Mouse (Mus musculus) MN1 (cell line): ENCODE measurements around the gene Clba1.

Experiments
- DNase-seq: peaks from one replicate; pipeline ENCODE4 v3.0.0-alpha.2; 2016; ENCODE audit warnings: low spot score

Clba1 gene

DNA sequence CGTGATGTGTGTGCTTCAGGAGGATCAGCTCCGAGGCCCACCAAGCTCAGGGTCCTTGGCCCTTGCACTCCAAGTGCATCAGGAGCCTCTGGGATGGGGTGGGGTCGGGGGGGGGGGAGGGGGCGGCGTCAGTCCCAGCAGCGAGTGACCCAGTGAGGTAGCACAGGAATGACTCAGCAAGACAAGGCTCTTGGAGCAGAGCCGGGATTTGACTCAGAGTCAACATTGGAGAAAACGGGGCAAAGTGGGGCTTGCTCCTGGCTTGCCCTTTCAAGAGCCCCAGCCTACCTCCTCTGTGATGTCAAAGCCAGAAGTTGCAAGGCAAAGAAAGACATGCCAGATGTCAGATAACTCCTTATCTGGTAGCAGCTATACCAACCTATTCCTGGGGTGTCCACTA is 42.4 kb downstream of the Clba1 start:
- DNase-seq, result no peak

DNA sequence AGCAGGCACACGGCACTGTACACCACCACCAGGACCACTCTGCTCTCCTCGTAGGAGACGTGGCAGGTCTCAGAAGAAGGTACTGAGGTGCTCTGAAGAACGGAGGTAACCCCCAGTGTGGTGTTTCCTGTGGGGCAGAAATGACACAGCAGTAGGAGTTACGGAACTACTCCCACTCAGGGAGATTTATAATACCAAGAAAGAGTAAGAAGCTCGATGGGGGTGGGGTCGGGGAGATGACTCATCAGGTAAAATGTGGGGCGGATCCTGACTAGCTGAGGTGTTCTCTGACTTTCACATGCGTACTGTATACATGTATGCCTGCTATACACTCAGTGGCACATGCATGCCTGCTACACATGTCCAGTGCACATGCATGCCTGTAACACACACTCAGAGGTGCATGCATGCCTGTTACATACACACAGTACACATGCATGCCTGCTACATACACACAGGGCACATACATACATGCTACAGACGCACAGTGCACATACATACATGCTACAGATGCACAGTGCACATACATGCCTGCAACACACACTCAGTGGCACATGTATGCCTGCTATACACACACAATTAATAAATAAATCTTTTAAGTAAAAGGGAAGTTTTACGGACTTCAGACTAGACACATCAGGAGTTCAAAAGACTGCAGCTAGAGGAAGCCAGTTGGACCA is 44.5 kb downstream of the Clba1 start:
- no peak for DNase-seq

DNA sequence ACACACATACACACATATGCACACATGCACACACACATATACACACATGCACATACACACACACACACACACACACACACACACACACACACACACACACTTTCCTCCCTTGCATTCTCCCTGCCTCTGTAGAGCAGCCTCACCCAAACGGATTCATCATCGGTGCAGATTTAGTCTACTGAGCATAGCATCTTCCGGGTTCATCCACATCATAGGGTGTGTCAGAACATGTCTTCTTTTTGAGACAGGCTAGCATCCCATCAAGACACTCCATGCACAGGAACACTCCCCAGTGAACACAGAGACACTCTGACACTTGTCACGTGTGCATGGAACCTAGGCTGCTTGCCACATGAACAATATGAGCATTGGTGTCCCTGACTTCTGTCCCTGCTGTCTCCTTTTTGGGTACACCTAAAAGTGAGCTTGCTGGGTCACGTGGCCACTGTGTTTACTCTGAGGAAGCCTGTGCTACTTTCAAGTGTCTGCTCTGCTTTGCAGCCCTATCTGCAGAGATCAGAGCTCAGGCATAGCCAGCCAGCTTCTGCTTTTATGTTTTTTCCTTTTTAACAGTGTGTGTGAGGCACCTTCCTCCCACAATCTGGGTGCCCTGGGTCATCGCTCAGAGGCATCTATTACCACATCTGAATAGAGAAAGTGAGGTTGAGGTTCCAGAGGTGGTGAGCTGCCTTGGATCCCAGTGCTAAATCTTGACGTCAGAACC is 46.0 kb downstream of the Clba1 start:
- DNase-seq, result no peak

DNA sequence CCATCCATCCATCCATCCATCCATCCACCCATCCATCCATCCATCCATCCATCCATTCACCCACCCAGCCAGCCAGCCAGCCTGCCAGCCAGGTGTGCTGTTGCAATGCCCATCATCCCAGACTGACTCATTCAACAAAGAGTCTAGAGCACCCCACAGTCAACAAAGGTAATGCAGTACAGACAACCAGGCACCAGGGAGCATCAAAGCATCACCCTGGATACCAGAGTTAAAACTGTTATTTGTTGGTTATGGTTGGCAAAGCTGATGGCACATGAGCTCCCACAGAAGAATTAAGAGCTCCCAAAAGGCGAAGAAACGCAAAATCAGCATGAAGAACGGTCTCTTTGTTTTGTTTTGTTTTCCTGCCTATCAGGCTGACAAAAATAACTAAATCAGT is 47.6 kb downstream of the Clba1 start:
- no peak for DNase-seq

DNA sequence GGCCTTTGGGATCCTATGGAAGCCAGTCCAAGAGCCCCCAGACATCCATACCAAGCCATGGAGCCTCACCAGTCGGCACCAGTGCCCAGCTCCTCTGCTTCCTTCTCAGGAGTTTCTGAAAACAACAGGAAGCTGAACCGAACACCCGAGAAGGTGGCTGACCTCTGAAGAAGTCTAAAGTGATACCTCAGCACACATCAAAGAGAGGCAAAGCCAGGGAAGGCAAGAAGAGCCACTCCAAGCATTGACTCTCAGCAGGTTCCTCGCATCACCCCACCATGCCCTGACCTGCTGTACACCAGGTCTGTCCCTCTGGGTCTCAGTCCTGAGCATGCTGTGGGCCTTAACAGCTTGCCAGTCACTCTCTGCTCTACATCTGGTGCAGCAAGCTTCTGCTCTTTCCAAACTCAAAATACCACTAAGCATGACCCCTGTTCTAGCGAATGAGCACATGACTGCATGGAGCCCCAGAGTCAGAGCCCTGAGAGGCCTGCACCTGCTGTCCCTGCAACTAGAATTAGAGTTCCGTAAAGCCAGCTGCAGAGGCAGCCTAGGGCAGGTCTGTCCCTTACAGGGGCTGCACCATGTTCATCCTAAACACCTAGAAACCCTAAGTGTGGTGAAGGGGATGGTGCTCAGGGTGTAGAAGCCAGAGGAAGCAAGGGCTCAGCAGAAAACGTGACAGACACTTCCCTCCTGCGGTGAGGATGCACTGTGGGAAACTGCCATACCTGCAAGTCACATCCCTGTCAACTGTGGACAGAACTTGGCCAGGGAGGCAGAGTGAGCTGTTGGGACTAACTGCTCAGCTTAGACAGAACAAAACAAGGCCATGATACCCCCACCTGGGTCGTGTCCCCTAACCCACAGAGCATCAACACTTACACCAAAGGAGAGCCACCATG is 48.5 kb downstream of the Clba1 start:
- no peak for DNase-seq

DNA sequence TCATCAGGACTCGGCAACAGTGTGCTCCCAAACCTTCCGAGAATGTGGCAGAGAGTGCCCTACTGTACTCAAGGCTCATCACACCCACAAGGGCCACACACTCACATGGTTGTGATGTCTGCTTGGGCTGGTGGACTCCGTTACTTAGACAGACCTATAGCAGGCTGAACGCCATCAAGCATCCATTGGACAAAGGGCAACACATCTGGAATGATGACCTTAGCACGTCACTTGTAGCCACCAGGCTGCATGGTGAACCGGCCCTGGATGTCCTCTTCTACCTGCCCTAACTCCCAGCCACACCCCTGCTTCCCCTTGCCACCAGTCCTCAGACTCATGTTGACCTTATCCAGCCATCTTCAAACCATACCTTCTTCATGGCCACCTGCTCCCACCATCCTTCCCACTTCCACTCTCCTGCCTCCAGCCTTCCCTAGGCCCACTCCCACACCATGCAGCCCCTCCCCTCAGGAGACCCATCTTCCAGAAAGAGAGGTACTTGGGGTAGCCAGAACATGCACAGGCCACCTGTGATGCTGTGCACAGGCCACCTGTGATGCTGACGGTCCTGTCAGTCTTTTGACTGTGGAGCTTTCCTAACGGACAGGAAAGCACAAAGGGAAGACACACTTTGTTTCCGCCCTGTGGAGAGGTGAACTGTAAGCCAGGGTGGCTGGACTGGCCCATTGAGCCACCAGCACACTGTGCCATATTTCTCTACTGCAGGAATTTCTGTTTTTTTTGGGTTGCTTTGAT is 50.0 kb downstream of the Clba1 start:
- no peak for DNase-seq

DNA sequence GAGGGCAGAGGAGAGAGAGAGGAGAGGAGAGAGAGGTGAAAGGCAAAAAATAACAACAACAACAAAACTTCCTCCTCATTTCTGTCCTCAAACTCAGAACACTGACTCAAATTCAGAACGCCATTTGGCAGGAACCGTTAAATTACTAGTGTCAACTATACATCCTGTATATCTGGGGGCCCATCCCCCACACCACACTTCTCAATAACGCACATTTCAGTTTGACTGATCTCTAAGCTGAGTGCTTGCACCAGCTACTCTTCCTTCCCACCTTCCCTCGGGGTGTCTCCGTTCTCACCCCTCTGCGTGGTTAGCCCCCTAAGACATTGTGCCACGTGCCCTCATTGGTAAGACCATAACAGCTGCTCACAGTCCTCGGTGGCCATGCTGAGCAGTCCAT is 51.2 kb downstream of the Clba1 start:
- DNase-seq, result no peak

DNA sequence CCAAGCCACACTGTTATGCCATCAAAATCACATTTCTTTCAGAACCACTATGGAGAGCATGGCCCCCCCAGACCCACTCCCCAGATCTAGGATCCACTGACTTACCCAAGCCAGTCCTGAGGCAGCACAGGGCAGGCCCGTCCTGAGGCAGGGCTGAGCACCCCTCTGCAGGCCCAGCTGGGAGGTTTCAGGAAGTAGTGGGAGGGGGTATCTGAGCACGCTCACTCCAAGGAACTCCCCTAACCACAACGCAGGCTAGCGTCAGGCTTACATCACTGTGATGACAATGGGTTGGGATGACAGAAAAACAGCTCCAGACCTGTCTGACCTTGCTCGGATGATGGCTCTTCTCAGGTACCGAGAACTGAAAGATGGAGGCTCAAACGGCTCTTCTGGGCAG is 52.0 kb downstream of the Clba1 start:
- no peak for DNase-seq

DNA sequence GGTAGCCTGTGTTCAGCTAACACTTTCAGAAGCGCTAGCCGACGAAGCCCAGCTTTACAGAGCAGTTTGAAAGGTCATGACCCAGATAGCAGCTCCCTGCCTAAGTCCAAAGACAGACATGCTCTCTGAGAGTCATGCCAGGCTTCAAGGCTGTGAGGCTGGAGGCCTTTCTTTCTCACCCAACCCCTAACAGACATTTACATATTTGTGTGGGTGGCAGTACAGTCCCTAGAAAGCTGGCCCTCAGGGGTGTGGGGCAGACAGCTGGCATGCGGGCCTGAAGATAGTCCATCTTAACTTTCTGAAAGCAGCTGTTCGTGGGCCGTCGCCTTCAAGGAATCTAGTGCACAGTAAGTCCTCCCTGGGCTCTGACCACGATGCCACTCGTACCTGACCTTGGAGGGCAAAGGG is 53.2 kb downstream of the Clba1 start:
- no peak for DNase-seq

DNA sequence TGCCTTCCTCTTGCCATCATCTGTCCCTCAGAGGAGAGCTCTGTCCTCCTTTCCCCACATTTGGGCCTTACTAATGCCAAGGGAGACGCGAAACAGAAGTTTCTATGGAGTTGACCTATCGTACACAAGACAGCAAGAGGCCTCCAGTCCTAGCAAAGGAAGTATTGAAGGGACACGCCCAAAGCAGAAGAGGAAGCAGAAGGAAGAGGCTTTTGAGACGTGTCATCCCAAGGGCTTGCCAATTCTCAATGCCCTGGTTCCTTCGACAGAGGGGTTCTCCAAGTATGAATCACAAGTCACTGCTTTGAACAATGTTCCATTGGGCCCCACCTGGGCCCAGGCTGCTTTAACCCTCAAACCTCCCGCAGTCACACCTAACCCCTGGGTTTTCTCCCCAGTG is 56.1 kb downstream of the Clba1 start:
- no peak for DNase-seq
